Mouse (Mus musculus) neural tube, embryonic 12.5 days (tissue): ENCODE data around the gene Mmp17. TPM values are rescaled to one million over a fixed set of nuclear protein-coding genes. Genes with fewer than 3 reads are reported as not detected.
"Not testable (repeated sequence)": the region's sequence is repeated elsewhere in the genome, so short reads cannot be mapped to it uniquely, and the experiment has no call there.

Experiments used
- ATAC-seq: fragments of 200-750 bp; cut with Nextera tagmentation; 2 replicates; pipeline ENCODE4 v1.8.0; 2017; ENCODE audit warnings: low read depth, mild to moderate bottlenecking, moderate TSS enrichment, moderate library complexity; ENCODE audit not compliant: low FRiP score
- H3K27ac ChIP-seq: fragments of 300-500 bp; sonication (generic); 2 replicates; pipeline ENCODE4 v1.5.1; 2016
- H3K27me3 ChIP-seq: fragments of 300-500 bp; sonication (generic); replicated peaks from 2 replicates; pipeline ENCODE4 v1.6.1; 2016; ENCODE audit warnings: mild to moderate bottlenecking
- H3K36me3 ChIP-seq: fragments of 300-500 bp; sonication (generic); 2 replicates; pipeline ENCODE4 v1.6.1; 2016; ENCODE audit warnings: mild to moderate bottlenecking
- H3K4me1 ChIP-seq: fragments of 300-500 bp; sonication (generic); 2 replicates; pipeline ENCODE4 v1.6.1; 2016
- H3K4me2 ChIP-seq: fragments of 300-500 bp; sonication (generic); replicated peaks from 2 replicates; pipeline ENCODE4 v1.6.1; 2016; ENCODE audit warnings: mild to moderate bottlenecking
- H3K4me3 ChIP-seq: fragments of 300-500 bp; sonication (generic); 2 replicates; pipeline ENCODE4 v1.5.1; 2016
- H3K9ac ChIP-seq: fragments of 300-500 bp; sonication (generic); 2 replicates; pipeline ENCODE4 v1.6.1; 2016; ENCODE audit warnings: mild to moderate bottlenecking
- H3K9me3 ChIP-seq: fragments of 300-500 bp; sonication (generic); 2 replicates; pipeline ENCODE4 v1.6.1; 2016; ENCODE audit warnings: mild to moderate bottlenecking
- WGBS: fragments of 180-500 bp; shearing (Covaris S2); methylation state at CpG from one replicate; pipeline ENCODE4 v1.1.7; 2016; 5-methylcytosine and 5-hydroxymethylcytosine counted together
- polyA plus RNA-seq: library from polyadenylated mRNA; unstranded; fragments of >200 nt; fragmentation: Nextera tagmentation; extraction: Ambion mirVana; gene quantifications from 2 replicates; pipeline ENCODE4 v1.2.1, GENCODE M21; 2016

Gene Mmp17
- polyA plus RNA-seq, 1 experiment from 2014 or later, result 6.7 TPM

DNA sequence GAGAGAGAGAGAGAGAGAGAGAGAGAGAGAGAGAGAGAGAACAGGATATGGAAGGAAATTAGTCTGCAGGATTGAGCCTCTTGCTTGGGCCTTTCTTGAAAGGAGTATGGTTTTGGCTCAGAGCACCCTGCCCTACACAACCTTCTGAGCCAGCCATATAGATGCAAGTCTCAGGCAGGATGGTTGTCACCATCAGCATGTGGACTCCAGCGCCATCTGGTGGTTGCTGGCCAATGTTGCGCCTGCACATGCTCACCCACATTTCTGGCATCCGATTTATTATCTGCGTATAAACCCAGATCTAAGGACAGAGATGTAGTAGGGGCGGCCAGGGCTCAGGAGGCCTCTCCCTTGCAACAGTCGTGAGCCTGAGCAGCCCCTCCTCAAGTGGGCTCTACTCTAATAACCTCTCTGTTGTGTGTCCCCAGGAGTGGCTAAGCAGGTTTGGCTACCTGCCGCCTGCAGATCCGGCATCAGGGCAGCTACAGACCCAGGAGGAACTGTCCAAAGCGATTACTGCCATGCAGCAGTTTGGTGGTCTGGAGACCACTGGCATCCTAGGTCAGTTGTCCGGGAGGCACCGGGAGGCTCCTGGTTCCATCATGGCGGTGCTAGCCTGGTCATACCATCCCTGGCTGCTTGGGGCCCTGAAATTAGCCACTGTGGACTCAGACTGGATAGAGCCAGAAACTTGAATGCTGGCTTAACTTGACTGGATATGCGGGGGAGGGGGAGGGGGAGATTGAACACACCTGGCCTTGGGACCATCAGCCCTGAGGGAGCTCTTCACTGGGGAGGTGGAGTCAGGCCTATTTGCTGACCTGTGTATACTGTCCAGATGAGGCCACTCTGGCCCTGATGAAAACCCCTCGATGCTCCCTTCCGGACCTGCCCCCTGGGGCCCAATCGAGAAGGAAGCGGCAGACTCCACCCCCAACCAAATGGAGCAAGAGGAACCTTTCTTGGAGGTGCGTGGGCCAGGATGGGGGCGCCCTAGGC is 10.4 kb downstream of the Mmp17 start:
- Histone ChIP-seq H3K9me3 (no peaks in the 10 kb centered on the region), H3K4me3 (no peak overlapping the region), H3K27ac (no peak overlapping the region), H3K27me3 (no peaks in the 10 kb centered on the region), H3K4me2 (no peak overlapping the region), H3K4me1 (peaks cover 9% of the 10 kb centered on the region), H3K36me3 (peaks cover 16% of the 10 kb centered on the region; the same call in 1 of the 2 replicates), H3K9ac (0 out of 2 replicates have a peak overlapping the region, but pooled peaks have one; percentile 18)
- ATAC-seq, result 0 out of 2 replicates have a peak, but pooled peaks have one; percentile 31
- 43% methylated on average over 19 of the region's 19 CpGs for WGBS

GRCm38 (mm10) chr5:129602071-129602487 is 18.1 kb downstream of the Mmp17 start:
- peaks cover 29% of the 10 kb centered on the region for H3K36me3 ChIP-seq
- 33% methylated on average over 16 of the region's 16 CpGs for WGBS
- no peak overlapping the region for H3K9ac ChIP-seq
- no peak for ATAC-seq
- H3K4me3 ChIP-seq, result no peak overlapping the region
- no peaks in the 10 kb centered on the region for H3K9me3 ChIP-seq
- H3K4me1 ChIP-seq, result no peaks in the 10 kb centered on the region
- H3K27me3 ChIP-seq, result no peaks in the 10 kb centered on the region
- H3K4me2 ChIP-seq, result no peak overlapping the region; the same call in 1 of the 2 replicates
- H3K27ac ChIP-seq, result no peak overlapping the region

GRCm38 (mm10) chr5:129607476-129607875 is 23.5 kb downstream of the Mmp17 start:
- Histone ChIP-seq H3K4me1 (no peaks in the 10 kb centered on the region), H3K9ac (no peak overlapping the region), H3K9me3 (no peaks in the 10 kb centered on the region), H3K4me2 (no peak overlapping the region), H3K27me3 (no peaks in the 10 kb centered on the region), H3K36me3 (peaks cover 18% of the 10 kb centered on the region), H3K4me3 (no peak overlapping the region), H3K27ac (no peak overlapping the region)
- ATAC-seq, result no peak
- 82% methylated on average over 8 of the region's 8 CpGs for WGBS

DNA sequence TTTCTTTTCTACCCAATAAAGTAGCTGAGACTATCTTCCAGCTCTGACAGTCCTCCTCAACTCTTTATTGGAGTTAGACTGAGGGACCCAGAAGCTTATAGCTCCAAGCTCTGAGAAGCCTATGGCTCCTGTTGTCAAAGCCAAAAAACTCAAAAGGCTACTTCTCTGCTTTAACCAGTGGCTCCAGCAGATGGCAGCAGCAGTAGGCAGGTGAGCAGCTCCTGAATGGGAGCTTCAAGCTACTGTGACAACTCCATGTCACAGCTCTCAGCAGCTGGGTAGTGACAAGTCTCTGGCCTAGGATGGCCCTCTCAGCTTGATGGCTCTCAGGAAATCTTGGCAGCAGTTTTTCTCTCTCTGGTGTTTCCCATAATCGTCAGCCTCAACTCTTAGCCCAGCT is 27.1 kb downstream of the Mmp17 start:
- Histone ChIP-seq H3K4me2 (no peak overlapping the region), H3K9me3 (no peaks in the 10 kb centered on the region), H3K27ac (no peak overlapping the region), H3K4me1 (no peaks in the 10 kb centered on the region), H3K9ac (no peak overlapping the region), H3K27me3 (no peaks in the 10 kb centered on the region), H3K36me3 (peaks cover 9% of the 10 kb centered on the region), H3K4me3 (no peak overlapping the region)
- 25% methylated on average over 1 of the region's 1 CpGs for WGBS
- ATAC-seq, result no peak

DNA sequence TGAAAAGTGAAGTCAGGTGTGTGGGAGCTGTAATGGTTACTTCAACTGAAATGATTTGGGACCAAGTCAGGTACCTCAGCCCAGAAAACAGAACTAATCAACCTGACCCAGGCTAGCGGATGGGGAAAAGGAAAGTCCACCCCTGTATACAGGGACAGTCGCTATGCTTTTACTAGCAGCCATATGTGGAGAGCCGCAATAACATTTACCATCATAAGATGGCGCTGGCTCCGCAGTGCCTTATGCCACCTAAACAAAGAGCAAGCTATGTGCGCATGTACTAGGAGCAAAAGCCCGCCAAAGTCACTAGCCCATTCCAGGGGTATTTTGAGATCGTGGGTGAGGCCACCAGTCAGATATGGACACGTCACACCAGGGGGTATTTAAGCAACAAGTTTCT is 36.6 kb downstream of the Mmp17 start:
- not testable (repeated sequence) for H3K4me1 ChIP-seq, H3K4me3 ChIP-seq, H3K36me3 ChIP-seq, H3K9ac ChIP-seq, H3K27ac ChIP-seq, ATAC-seq, H3K9me3 ChIP-seq, H3K4me2 ChIP-seq, H3K27me3 ChIP-seq
- 65% methylated on average over 9 of the region's 9 CpGs for WGBS

GRCm38 (mm10) chr5:129621361-129621760 is 37.4 kb downstream of the Mmp17 start:
- ATAC-seq, result no peak
- Histone ChIP-seq H3K27me3 (no peaks in the 10 kb centered on the region), H3K4me2 (no peak overlapping the region), H3K27ac (no peak overlapping the region), H3K9ac (no peak overlapping the region), H3K4me1 (no peaks in the 10 kb centered on the region), H3K9me3 (no peaks in the 10 kb centered on the region), H3K4me3 (no peak overlapping the region), H3K36me3 (no peaks in the 10 kb centered on the region)
- WGBS, result 82% methylated on average over 5 of the region's 5 CpGs

GRCm38 (mm10) chr5:129626099-129626498 is 42.1 kb downstream of the Mmp17 start:
- no peaks in the 10 kb centered on the region for H3K9me3 ChIP-seq
- H3K9ac ChIP-seq, result no peak overlapping the region
- ATAC-seq, result no peak
- H3K4me2 ChIP-seq, result no peak overlapping the region
- no peaks in the 10 kb centered on the region for H3K4me1 ChIP-seq
- WGBS, result 92% methylated on average over 6 of the region's 6 CpGs
- H3K27ac ChIP-seq, result no peak overlapping the region
- no peaks in the 10 kb centered on the region for H3K27me3 ChIP-seq
- no peak overlapping the region for H3K4me3 ChIP-seq
- H3K36me3 ChIP-seq, result no peaks in the 10 kb centered on the region

DNA sequence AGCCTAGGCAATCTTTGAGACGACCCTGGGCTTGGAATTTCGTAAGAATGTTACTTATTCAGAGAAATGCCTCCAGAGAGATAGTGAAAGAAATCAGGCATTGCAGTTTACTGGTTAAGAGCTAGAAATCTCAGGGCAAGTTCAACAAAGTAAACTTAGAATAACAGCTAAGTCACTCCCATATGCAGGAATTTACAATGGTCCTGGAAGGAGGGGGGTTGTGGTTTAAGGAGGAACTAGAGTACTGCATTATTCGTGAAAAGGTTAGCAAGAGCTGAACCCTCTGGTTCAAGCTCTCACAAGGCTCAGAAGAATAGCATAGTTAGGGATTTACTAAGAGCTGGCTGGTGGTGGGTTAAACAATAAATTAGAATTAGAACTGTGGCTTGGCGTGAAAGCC is 42.6 kb downstream of the Mmp17 start:
- not testable (repeated sequence) for H3K9me3 ChIP-seq, H3K36me3 ChIP-seq, H3K4me2 ChIP-seq, H3K9ac ChIP-seq, H3K4me1 ChIP-seq, H3K4me3 ChIP-seq, ATAC-seq, H3K27me3 ChIP-seq, H3K27ac ChIP-seq
- 83% methylated on average over 4 of the region's 4 CpGs for WGBS

GRCm38 (mm10) chr5:129632270-129633250 is 48.6 kb downstream of the Mmp17 start:
- not testable (repeated sequence) for H3K27me3 ChIP-seq, H3K9me3 ChIP-seq, H3K4me1 ChIP-seq, H3K9ac ChIP-seq, H3K4me3 ChIP-seq, ATAC-seq, H3K27ac ChIP-seq, H3K4me2 ChIP-seq, H3K36me3 ChIP-seq
- WGBS, result 80% methylated on average over 2 of the region's 2 CpGs

DNA sequence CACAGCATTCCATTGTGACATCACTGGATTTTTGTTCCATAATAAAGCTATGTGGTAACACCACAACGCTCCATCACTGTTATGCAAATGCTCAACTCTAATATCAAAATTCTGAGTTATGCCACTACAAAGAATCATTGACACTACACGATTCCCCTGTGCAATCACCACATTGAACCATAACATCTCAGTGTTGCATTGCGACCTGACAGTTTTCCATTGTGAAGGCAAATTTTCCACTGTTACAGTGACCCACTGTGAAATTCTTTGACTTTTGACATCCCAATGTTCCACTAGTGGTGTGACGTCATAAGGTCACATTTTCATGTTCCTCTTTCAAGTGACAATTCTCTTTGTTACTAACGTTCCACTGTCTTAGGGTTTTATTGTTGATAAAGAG is 66.9 kb downstream of the Mmp17 start:
- H3K4me3 ChIP-seq, result no peak overlapping the region
- no peaks in the 10 kb centered on the region for H3K27me3 ChIP-seq
- H3K27ac ChIP-seq, result no peak overlapping the region
- H3K36me3 ChIP-seq, result peaks cover 5% of the 10 kb centered on the region; the same call in 1 of the 2 replicates
- no peak overlapping the region for H3K4me2 ChIP-seq
- WGBS, result 87% methylated on average over 5 of the region's 5 CpGs
- no peaks in the 10 kb centered on the region for H3K9me3 ChIP-seq
- no peak overlapping the region for H3K9ac ChIP-seq
- no peak for ATAC-seq
- no peaks in the 10 kb centered on the region for H3K4me1 ChIP-seq

DNA sequence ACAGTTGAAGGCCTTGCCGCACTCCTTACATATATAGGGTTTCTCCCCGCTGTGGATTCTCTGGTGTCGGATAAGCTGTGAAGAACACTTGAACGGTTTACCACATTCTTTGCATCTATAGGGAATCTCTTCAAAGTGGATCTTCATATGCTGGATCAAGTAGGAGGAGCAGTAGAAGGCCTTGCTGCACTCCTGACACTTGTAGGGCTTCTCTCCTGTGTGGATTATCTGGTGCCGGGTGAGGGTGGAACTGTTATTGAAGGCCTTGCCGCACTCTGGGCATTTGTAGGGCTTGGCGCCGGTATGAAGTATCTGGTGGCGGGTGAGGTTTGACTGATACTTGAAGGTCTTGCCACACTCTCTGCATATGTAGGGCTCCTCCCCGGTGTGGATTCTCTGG is 73.0 kb downstream of the Mmp17 start:
- Histone ChIP-seq H3K4me2 (no peak overlapping the region), H3K27me3 (no peaks in the 10 kb centered on the region), H3K36me3 (peaks cover 52% of the 10 kb centered on the region), H3K27ac (no peak overlapping the region), H3K9me3 (no peaks in the 10 kb centered on the region), H3K4me1 (no peaks in the 10 kb centered on the region), H3K9ac (no peak overlapping the region), H3K4me3 (no peak overlapping the region)
- no peak for ATAC-seq
- WGBS, result 97% methylated on average over 10 of the region's 10 CpGs

DNA sequence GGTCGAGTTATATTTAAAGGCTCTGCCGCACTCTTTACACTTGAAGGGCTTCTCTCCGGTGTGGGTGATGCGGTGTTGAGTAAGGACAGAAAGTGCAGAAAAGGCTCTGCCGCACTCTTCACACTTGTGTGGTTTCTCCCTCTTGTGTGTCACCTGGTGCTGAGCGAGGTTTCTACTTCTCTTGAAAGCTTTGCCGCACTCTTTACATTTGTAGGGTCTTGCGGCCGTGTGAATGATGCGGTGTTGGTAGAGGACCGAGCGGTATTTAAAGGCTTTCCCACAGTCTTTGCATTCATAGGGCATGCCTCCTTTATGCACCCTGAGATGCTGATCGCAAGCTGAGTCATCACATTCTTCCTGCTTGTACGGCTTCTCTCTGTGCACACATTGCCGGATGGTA is 74.0 kb downstream of the Mmp17 start:
- Histone ChIP-seq H3K36me3 (peaks cover 52% of the 10 kb centered on the region), H3K9me3 (no peaks in the 10 kb centered on the region), H3K4me2 (no peak overlapping the region), H3K27ac (no peak overlapping the region), H3K9ac (no peak overlapping the region), H3K4me3 (no peak overlapping the region), H3K27me3 (no peaks in the 10 kb centered on the region), H3K4me1 (no peaks in the 10 kb centered on the region)
- ATAC-seq, result no peak
- WGBS, result 94% methylated on average over 15 of the region's 15 CpGs
